In genomic region chr3:57736419-57737095, GRCm38 (mm10) we compare ENCODE assay signal across 8 mouse cellular contexts. TPM values are rescaled to one million over a fixed set of nuclear protein-coding genes. Genes with fewer than 3 reads are reported as not detected.
DNase-seq lines count a peak whose midpoint lies in the region; ATAC-seq and TF ChIP-seq lines count a peak whose summit lies in the region.

No protein-coding gene starts in this region.

- H3K36me3 ChIP-seq in G1E (replicated peaks), result no peaks in the 10 kb centered on the region
- no peaks in the 10 kb centered on the region for H3K36me3 ChIP-seq in forebrain, embryonic 13.5 days (ENCODE audit: poor library complexity, severe bottlenecking)
- no peaks in the 10 kb centered on the region for H3K36me3 ChIP-seq in limb, embryonic 12.5 days

- intact Hi-C loops in gastrocnemius, adult 2 months (cut with DNase I), result loop anchor here (5.0 kb wide), 1 partner anchor 69 kb away; no protein-coding TSS in a partner anchor

- peak overlapping the region; percentile 92 for H3K27ac ChIP-seq in gastrocnemius, adult 2 months
- peak overlapping the region; percentile 92 for H3K27ac ChIP-seq in forebrain, embryonic 13.5 days
- H3K27ac ChIP-seq in limb, embryonic 12.5 days, result peak overlapping the region; percentile 94

- H3K4me3 ChIP-seq in gastrocnemius, adult 2 months, result peak overlapping the region; percentile 79
- H3K4me3 ChIP-seq in G1E (ENCODE audit: low read depth, low read length), result peak overlapping the region; percentile 90
- H3K4me3 ChIP-seq in forebrain, embryonic 13.5 days, result peak overlapping the region; percentile 82
- H3K4me3 ChIP-seq in limb, embryonic 12.5 days (replicated peaks), result peak overlapping the region; percentile 77

- no peaks in the 10 kb centered on the region for H3K27me3 ChIP-seq in G1E (ENCODE audit: insufficient read depth, low read length)
- no peaks in the 10 kb centered on the region for H3K27me3 ChIP-seq in forebrain, embryonic 13.5 days
- H3K27me3 ChIP-seq in limb, embryonic 12.5 days, result no peaks in the 10 kb centered on the region

- H3K4me1 ChIP-seq in G1E (ENCODE audit: insufficient read depth, low read depth, low read length), result peaks cover 14% of the 10 kb centered on the region
- H3K4me1 ChIP-seq in forebrain, embryonic 13.5 days, result peaks cover 21% of the 10 kb centered on the region
- peaks cover 5% of the 10 kb centered on the region for H3K4me1 ChIP-seq in limb, embryonic 12.5 days (replicated peaks)

- WGBS in forebrain, embryonic 13.5 days, result 1% methylated on average over 13 of the region's 13 CpGs
- 3% methylated on average over 13 of the region's 13 CpGs for WGBS in limb, embryonic 12.5 days

- H3K9me3 ChIP-seq in G1E (replicated peaks), result no peaks in the 10 kb centered on the region
- H3K9me3 ChIP-seq in forebrain, embryonic 13.5 days (replicated peaks), result no peaks in the 10 kb centered on the region
- no peaks in the 10 kb centered on the region for H3K9me3 ChIP-seq in limb, embryonic 12.5 days

- ATAC-seq in G1E (ENCODE audit: extremely low read depth, insufficient number of reproducible peaks, low FRiP score, poor library complexity, severe bottlenecking), result no peak
- no peak for ATAC-seq in forebrain, embryonic 13.5 days
- no peak for ATAC-seq in limb, embryonic 12.5 days (ENCODE audit: insufficient number of reproducible peaks, insufficient read depth, low FRiP score, low TSS enrichment, low read depth)

- peak overlapping the region; percentile 88 for H3K9ac ChIP-seq in forebrain, embryonic 13.5 days
- H3K9ac ChIP-seq in limb, embryonic 12.5 days (replicated peaks), result peak overlapping the region; percentile 78

- TF ChIP-seq CTCF in gastrocnemius, adult 2 months (IDR thresholded peaks at IDR 0.05), result no peak
- no peak for TF ChIP-seq CTCF in G1E (IDR thresholded peaks at IDR 0.05; ENCODE audit: low read depth, low read length)

- DNase-seq in gastrocnemius, adult 2 months, result no peak
- DNase-seq in gastrocnemius, postnatal 25 days, result no peak
- DNase-seq in G1E (ENCODE audit: low spot score), result peak; percentile 4
- peak; percentile 30 for DNase-seq in naive thymus-derived CD4-positive, alpha-beta T cell, adult 2 months (ENCODE audit: low read depth)
- no peak for DNase-seq in spleen, postnatal 10 days (ENCODE audit: low spot score in 2 of 2)
- DNase-seq in frontal cortex, postnatal 36 days (ENCODE audit: low spot score in 2 of 2), result no peak

- H3K4me2 ChIP-seq in forebrain, embryonic 13.5 days, result peak overlapping the region; percentile 83
- H3K4me2 ChIP-seq in limb, embryonic 12.5 days, result peak overlapping the region; percentile 67

RNA-seq across cellular contexts. Expression of gene Rnf13, which starts 0.7 kb away (rescaled TPM):
- 10 to 100 TPM; 34.9 to 35.9 TPM for total RNA-seq in gastrocnemius, adult 2 months (2021)
- 10 to 100 TPM; 21.6 to 29.8 TPM for total RNA-seq in gastrocnemius, postnatal 25 days (2021)
- 23.7 and 30.1 TPM in 2 replicates for total RNA-seq in G1E (2014; fragmentation: Nextera tagmentation)
- total RNA-seq in G1E (2017), result 16.8 and 19.6 TPM in 2 replicates
- 0.09 and 0.21 TPM in 2 replicates for polyA plus RNA-seq in G1E (2012)
- 73.8 and 77.5 TPM in 2 replicates for polyA plus RNA-seq in forebrain, embryonic 13.5 days (2015; fragmentation: Nextera tagmentation; extraction: Ambion mirVana)
- 48.5 and 53.0 TPM in 2 replicates for polyA plus RNA-seq in limb, embryonic 12.5 days (2016; fragmentation: Nextera tagmentation; extraction: Ambion mirVana)

RNA-seq across cellular contexts. Expression of gene Ankub1, which starts 44.0 kb away (rescaled TPM):
- total RNA-seq in gastrocnemius, adult 2 months (2021), result not detected
- total RNA-seq in gastrocnemius, postnatal 25 days (2021), result not detected
- not detected in 2 replicates for total RNA-seq in G1E (2014; fragmentation: Nextera tagmentation)
- total RNA-seq in G1E (2017), result 0.05 and 0.06 TPM in 2 replicates
- not detected in 2 replicates for polyA plus RNA-seq in G1E (2012)
- 0.08 TPM in 1 of 2 replicates, not detected in the other for polyA plus RNA-seq in forebrain, embryonic 13.5 days (2015; fragmentation: Nextera tagmentation; extraction: Ambion mirVana)
- polyA plus RNA-seq in limb, embryonic 12.5 days (2016; fragmentation: Nextera tagmentation; extraction: Ambion mirVana), result 0.10 TPM in 1 of 2 replicates, not detected in the other

Comparison
In these comparisons a context has a peak if more than half of its experiments do, and no peak if none do; other contexts are left out.
1. DNase-seq: peak in G1E (single experiment) and naive thymus-derived CD4-positive, alpha-beta T cell, adult 2 months (single experiment); none in gastrocnemius, adult 2 months (single experiment), gastrocnemius, postnatal 25 days (single experiment), spleen, postnatal 10 days (0 of 2) and frontal cortex, postnatal 36 days (0 of 2).
2. Peak in every context shown above with its lines, with median percentiles within 50 percentile points of each other: H3K27ac ChIP-seq and H3K4me3 ChIP-seq.